Mouse (Mus musculus) left cerebral cortex, postnatal 25 days (tissue): ENCODE measurements around the gene Pycr1. TPM values are rescaled to one million over a fixed set of nuclear protein-coding genes. Genes with fewer than 3 reads are reported as not detected.
A peak's percentile ranks its signal among the peaks of the same experiment; 100 is the strongest.

ENCODE experiments used
- DNase-seq, 2 experiments: peaks; one replicate each; pipeline ENCODE4 v3.0.0; 2022; ENCODE audit warnings: low spot score in 2 of 2, mixed read lengths in 1 of 2
- intact Hi-C: fragments of 180-260 bp; cut with DNase I; formaldehyde crosslinking; loops from one replicate; pipeline ENCODE4 v1.15.1; 2025
- total RNA-seq, 2 experiments: library from RNA; stranded (reverse); gene quantifications; 2 replicates each; pipeline ENCODE4 v1.2.3; 2021

Gene Pycr1
- total RNA-seq, 2 experiments from 2014 or later: 1.4 to 2.1 TPM

- DNase-seq: no peak
- intact Hi-C loops: no loop called here
Measured at GRCm38 (mm10) chr11:120629911-120630310, 13.7 kb downstream of the Pycr1 start.

- intact Hi-C loops: no loop called here
- DNase-seq: peak in 1 of 2 experiments; percentile 41
Measured at GRCm38 (mm10) chr11:120629341-120629730, 14.2 kb downstream of the Pycr1 start.

GRCm38 (mm10) chr11:120628601-120629340 lies 14.8 kb downstream of the Pycr1 start:
- intact Hi-C loops: no loop called here

GRCm38 (mm10) chr11:120627468-120628300 lies 15.9 kb downstream of the Pycr1 start:
- DNase-seq: no peak
- intact Hi-C loops: no loop called here

More at GRCm38 (mm10) chr11:120628601-120629340, 14.8 kb downstream of the Pycr1 start:
- DNase-seq: no peak

- intact Hi-C loops: no loop called here
- no peak for DNase-seq
Measured at GRCm38 (mm10) chr11:120626785-120627467, 16.6 kb downstream of the Pycr1 start.

- intact Hi-C loops: loop anchor here (2.0 kb wide), 1 partner anchor 88 kb away; the partner anchor contains the start of genes Cenpx and Lrrc45
- DNase-seq: no peak
Measured at GRCm38 (mm10) chr11:120625152-120625775, 18.3 kb downstream of the Pycr1 start, which contains the start of gene Sirt7. Gene Sirt7 (minus strand): TSS chr11:120625240.

- peak; percentile 85 to 88 for DNase-seq
- intact Hi-C loops: loop anchor here (2.0 kb wide), 1 partner anchor 88 kb away; the partner anchor contains the start of genes Cenpx and Lrrc45
Measured at GRCm38 (mm10) chr11:120624680-120625111, 18.9 kb downstream of the Pycr1 start.

- intact Hi-C loops: loop anchor here (2.0 kb wide), 1 partner anchor 89 kb away; the partner anchor contains the start of genes Cenpx and Lrrc45
- DNase-seq: peak; percentile 54 to 62
Measured at GRCm38 (mm10) chr11:120623961-120624679, 19.4 kb downstream of the Pycr1 start.

GRCm38 (mm10) chr11:120622805-120623204 lies 20.8 kb downstream of the Pycr1 start:
- no peak for DNase-seq
- intact Hi-C loops: no loop called here

- intact Hi-C loops: no loop called here
- no peak for DNase-seq
Measured at GRCm38 (mm10) chr11:120620195-120620594, 23.4 kb downstream of the Pycr1 start.

- DNase-seq: no peak
- intact Hi-C loops: loop anchor here (5.0 kb wide), 1 partner anchor 158 kb away; no protein-coding TSS in a partner anchor
Measured at GRCm38 (mm10) chr11:120618619-120619535, 24.7 kb downstream of the Pycr1 start.

GRCm38 (mm10) chr11:120617519-120618112 lies 26.0 kb downstream of the Pycr1 start, which contains the start of gene Pcyt2:
Gene Pcyt2 (minus strand): TSS chr11:120617936.
- intact Hi-C loops: loop anchor here (5.0 kb wide), 1 partner anchor 160 kb away; no protein-coding TSS in a partner anchor
- peak; percentile 90 to 94 for DNase-seq

GRCm38 (mm10) chr11:120616617-120617294 lies 26.8 kb downstream of the Pycr1 start:
- intact Hi-C loops: loop anchor here (5.0 kb wide), 1 partner anchor 161 kb away; no protein-coding TSS in a partner anchor
- DNase-seq: no peak

GRCm38 (mm10) chr11:120615606-120616203 lies 27.9 kb downstream of the Pycr1 start:
- DNase-seq: no peak
- intact Hi-C loops: loop anchor here (5.0 kb wide), 1 partner anchor 162 kb away; no protein-coding TSS in a partner anchor

GRCm38 (mm10) chr11:120615167-120615566 lies 28.4 kb downstream of the Pycr1 start:
- no peak for DNase-seq
- intact Hi-C loops: loop anchor here (5.0 kb wide), 1 partner anchor 162 kb away; no protein-coding TSS in a partner anchor

- no peak for DNase-seq
Measured at GRCm38 (mm10) chr11:120613976-120614375, 29.6 kb downstream of the Pycr1 start.

More at GRCm38 (mm10) chr11:120613976-120614375, 29.6 kb downstream of the Pycr1 start:
- intact Hi-C loops: loop anchor here (2.0 kb wide), 1 partner anchor 125 kb away; no protein-coding TSS in a partner anchor
